Mouse (Mus musculus): ENCODE measurements at regions not wholly inside any gene's neighbourhood (a gene's known extent, or its start where the extent isn't known, plus 50 kb on each side); places are given as distances from the start of the nearest gene placed in this dataset.

- DNase-seq (ENCODE audit: low read depth, low spot score) = no peak
Measured at GRCm38 (mm10) chr1:107908236-107909063, 318.6 kb downstream of the Serpinb8 start.

GRCm38 (mm10) chr1:107914671-107915590, 325.1 kb downstream of the Serpinb8 start:
- no peak for DNase-seq (ENCODE audit: low read depth, low spot score)

- DNase-seq (ENCODE audit: low read depth, low spot score) = no peak
Measured at GRCm38 (mm10) chr1:107917037-107917436, 327.2 kb downstream of the Serpinb8 start.

GRCm38 (mm10) chr1:107941601-107942270, 351.9 kb downstream of the Serpinb8 start:
- DNase-seq (ENCODE audit: low read depth, low spot score) = no peak

GRCm38 (mm10) chr1:107946204-107946939, 356.6 kb downstream of the Serpinb8 start:
- no peak for DNase-seq (ENCODE audit: low read depth, low spot score)

GRCm38 (mm10) chr1:107950396-107950795, 360.6 kb downstream of the Serpinb8 start:
- no peak for DNase-seq (ENCODE audit: low read depth, low spot score)

- no peak for DNase-seq (ENCODE audit: low read depth, low spot score)
Measured at GRCm38 (mm10) chr1:107961009-107961408, 371.2 kb downstream of the Serpinb8 start.

- DNase-seq (ENCODE audit: low read depth, low spot score) = no peak
Measured at GRCm38 (mm10) chr1:107975626-107976335, 386.0 kb downstream of the Serpinb8 start.

- no peak for DNase-seq (ENCODE audit: low read depth, low spot score)
Measured at GRCm38 (mm10) chr1:107977686-107978085, 387.9 kb downstream of the Serpinb8 start.

- no peak for DNase-seq (ENCODE audit: low read depth, low spot score)
Measured at GRCm38 (mm10) chr1:107978411-107978810, 388.6 kb downstream of the Serpinb8 start.

GRCm38 (mm10) chr1:107985646-107986045, 395.8 kb downstream of the Serpinb8 start:
- no peak for DNase-seq (ENCODE audit: low read depth, low spot score)

GRCm38 (mm10) chr1:107988076-107988475, 398.3 kb downstream of the Serpinb8 start:
- DNase-seq (ENCODE audit: low read depth, low spot score) = no peak

- DNase-seq (ENCODE audit: low read depth, low spot score) = no peak
Measured at GRCm38 (mm10) chr1:107993013-107993412, 403.2 kb downstream of the Serpinb8 start.

GRCm38 (mm10) chr1:108023721-108024353, 434.0 kb downstream of the Serpinb8 start:
- DNase-seq (ENCODE audit: low read depth, low spot score) = no peak

- DNase-seq (ENCODE audit: low read depth, low spot score) = no peak
Measured at GRCm38 (mm10) chr1:108024705-108025104, 434.9 kb downstream of the Serpinb8 start.

GRCm38 (mm10) chr1:108026461-108026860, 436.7 kb downstream of the Serpinb8 start:
- no peak for DNase-seq (ENCODE audit: low read depth, low spot score)

- no peak for DNase-seq (ENCODE audit: low read depth, low spot score)
Measured at GRCm38 (mm10) chr1:108046194-108046593, 456.4 kb downstream of the Serpinb8 start.

GRCm38 (mm10) chr1:108046857-108047714, 457.3 kb downstream of the Serpinb8 start:
- no peak for DNase-seq (ENCODE audit: low read depth, low spot score)

GRCm38 (mm10) chr1:108094622-108095021, 504.8 kb downstream of the Serpinb8 start:
- no peak for DNase-seq (ENCODE audit: low read depth, low spot score)

Measured in brain, embryonic 18.5 days (tissue).